Mouse (Mus musculus) bone marrow macrophage, adult 2 months (primary cell): Measurements from ENCODE around the gene Hist1h3i.

ENCODE experiments used
- CTCF ChIP-seq: IDR thresholded peaks from 2 replicates; pipeline ENCODE4 v1.5.1; 2012; ENCODE audit warnings: low read depth, mild to moderate bottlenecking, low read length, moderate library complexity
- POLR2A ChIP-seq: IDR thresholded peaks from 2 replicates; pipeline ENCODE4 v1.6.1; 2012; ENCODE audit warnings: mild to moderate bottlenecking, low read depth, low read length, borderline replicate concordance

DNA sequence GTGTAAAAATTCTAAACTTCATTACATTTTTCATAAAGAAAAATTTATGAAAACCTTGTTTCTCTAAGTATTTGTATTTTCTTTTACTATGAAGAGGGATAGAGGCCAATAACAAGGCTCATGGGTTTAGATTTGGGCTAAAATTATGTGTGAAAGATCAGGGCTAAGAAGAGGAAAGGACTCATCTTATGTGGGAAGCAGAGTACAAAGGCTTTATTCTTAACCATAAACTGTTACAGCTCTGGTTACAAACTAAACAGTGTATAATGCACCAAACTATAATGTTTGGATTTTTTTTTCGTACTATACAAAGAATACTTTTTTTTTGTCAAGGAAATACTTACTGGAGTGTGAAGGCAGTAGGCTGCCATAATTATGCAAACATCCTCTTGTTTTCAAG is 27.5 kb downstream of the Hist1h3i start:
- no peak for TF ChIP-seq CTCF
- no peak for TF ChIP-seq POLR2A
